Mouse (Mus musculus): ENCODE measurements around the gene Mybphl. TPM values are rescaled to one million over a fixed set of nuclear protein-coding genes. Genes with fewer than 3 reads are reported as not detected.

Gene Mybphl
- polyA plus RNA-seq, 1 experiment, result not detected

GRCm38 (mm10) chr3:108360894-108361293 is 3.8 kb upstream of the Mybphl start:
- no peaks in the 10 kb centered on the region for H3K36me3 ChIP-seq (ENCODE audit: control insufficient read depth)
- H3K27me3 ChIP-seq (ENCODE audit: control insufficient read depth), result no peaks in the 10 kb centered on the region
- no peak for TF ChIP-seq GATA1 (IDR thresholded peaks at IDR 0.05; ENCODE audit: low read length)
- TF ChIP-seq TAL1 (IDR thresholded peaks at IDR 0.05; ENCODE audit: low read length), result no peak
- H3K4me3 ChIP-seq (replicated peaks), result no peak overlapping the region
- no peaks in the 10 kb centered on the region for H3K9me3 ChIP-seq (ENCODE audit: control insufficient read depth, low read length)
- H3K4me1 ChIP-seq (ENCODE audit: control insufficient read depth), result no peaks in the 10 kb centered on the region; the same call in 1 of the 2 replicates

GRCm38 (mm10) chr3:108363626-108364025 is 1.1 kb upstream of the Mybphl start:
- TF ChIP-seq TAL1 (IDR thresholded peaks at IDR 0.05; ENCODE audit: low read length) (no peak), GATA1 (IDR thresholded peaks at IDR 0.05; ENCODE audit: low read length) (no peak)
- Histone ChIP-seq H3K9me3 (ENCODE audit: control insufficient read depth, low read length) (no peaks in the 10 kb centered on the region), H3K4me3 (replicated peaks) (no peak overlapping the region), H3K4me1 (ENCODE audit: control insufficient read depth) (no peaks in the 10 kb centered on the region; the same call in 1 of the 2 replicates), H3K36me3 (ENCODE audit: control insufficient read depth) (no peaks in the 10 kb centered on the region), H3K27me3 (ENCODE audit: control insufficient read depth) (no peaks in the 10 kb centered on the region)

- H3K4me1 ChIP-seq (ENCODE audit: control insufficient read depth), result no peaks in the 10 kb centered on the region; the same call in 1 of the 2 replicates
- no peaks in the 10 kb centered on the region for H3K9me3 ChIP-seq (ENCODE audit: control insufficient read depth, low read length)
- no peak overlapping the region for H3K4me3 ChIP-seq (replicated peaks)
- H3K36me3 ChIP-seq (ENCODE audit: control insufficient read depth), result no peaks in the 10 kb centered on the region
- TF ChIP-seq GATA1 (IDR thresholded peaks at IDR 0.05; ENCODE audit: low read length) (no peak), TAL1 (IDR thresholded peaks at IDR 0.05; ENCODE audit: low read length) (no peak)
- no peaks in the 10 kb centered on the region for H3K27me3 ChIP-seq (ENCODE audit: control insufficient read depth)
These were observed 2.5 kb downstream of the Mybphl start for GRCm38 (mm10) chr3:108367173-108367572.

GRCm38 (mm10) chr3:108367828-108368227 is 3.1 kb downstream of the Mybphl start:
- no peaks in the 10 kb centered on the region for H3K36me3 ChIP-seq (ENCODE audit: control insufficient read depth)
- no peak for TF ChIP-seq GATA1 (IDR thresholded peaks at IDR 0.05; ENCODE audit: low read length)
- TF ChIP-seq TAL1 (IDR thresholded peaks at IDR 0.05; ENCODE audit: low read length), result no peak
- no peak overlapping the region for H3K4me3 ChIP-seq (replicated peaks)
- no peaks in the 10 kb centered on the region; the same call in 1 of the 2 replicates for H3K27me3 ChIP-seq (ENCODE audit: control insufficient read depth)
- H3K4me1 ChIP-seq (ENCODE audit: control insufficient read depth), result no peaks in the 10 kb centered on the region; the same call in 1 of the 2 replicates
- no peaks in the 10 kb centered on the region for H3K9me3 ChIP-seq (ENCODE audit: control insufficient read depth, low read length)

GRCm38 (mm10) chr3:108368721-108369120 is 4.0 kb downstream of the Mybphl start:
- H3K4me1 ChIP-seq (ENCODE audit: control insufficient read depth), result no peaks in the 10 kb centered on the region; the same call in 1 of the 2 replicates
- no peak overlapping the region for H3K4me3 ChIP-seq (replicated peaks)
- H3K36me3 ChIP-seq (ENCODE audit: control insufficient read depth), result no peaks in the 10 kb centered on the region
- no peaks in the 10 kb centered on the region; the same call in 1 of the 2 replicates for H3K27me3 ChIP-seq (ENCODE audit: control insufficient read depth)
- H3K9me3 ChIP-seq (ENCODE audit: control insufficient read depth, low read length), result no peaks in the 10 kb centered on the region
- TF ChIP-seq GATA1 (IDR thresholded peaks at IDR 0.05; ENCODE audit: low read length) (no peak), TAL1 (IDR thresholded peaks at IDR 0.05; ENCODE audit: low read length) (no peak)

- no peaks in the 10 kb centered on the region; the same call in 1 of the 2 replicates for H3K27me3 ChIP-seq (ENCODE audit: control insufficient read depth)
- TF ChIP-seq TAL1 (IDR thresholded peaks at IDR 0.05; ENCODE audit: low read length), result no peak
- no peak for TF ChIP-seq GATA1 (IDR thresholded peaks at IDR 0.05; ENCODE audit: low read length)
- no peaks in the 10 kb centered on the region for H3K9me3 ChIP-seq (ENCODE audit: control insufficient read depth, low read length)
- no peaks in the 10 kb centered on the region for H3K36me3 ChIP-seq (ENCODE audit: control insufficient read depth)
- H3K4me1 ChIP-seq (ENCODE audit: control insufficient read depth), result no peaks in the 10 kb centered on the region; the same call in 1 of the 2 replicates
- no peak overlapping the region for H3K4me3 ChIP-seq (replicated peaks)
These were observed 7.6 kb downstream of the Mybphl start for GRCm38 (mm10) chr3:108372274-108372673.

- Histone ChIP-seq H3K4me1 (ENCODE audit: control insufficient read depth) (no peaks in the 10 kb centered on the region; the same call in 1 of the 2 replicates), H3K4me3 (replicated peaks) (no peak overlapping the region), H3K9me3 (ENCODE audit: control insufficient read depth, low read length) (no peaks in the 10 kb centered on the region), H3K36me3 (ENCODE audit: control insufficient read depth) (no peaks in the 10 kb centered on the region), H3K27me3 (ENCODE audit: control insufficient read depth) (no peaks in the 10 kb centered on the region; the same call in 1 of the 2 replicates)
- TF ChIP-seq GATA1 (IDR thresholded peaks at IDR 0.05; ENCODE audit: low read length), result no peak
- TF ChIP-seq TAL1 (IDR thresholded peaks at IDR 0.05; ENCODE audit: low read length), result no peak
These were observed 8.0 kb downstream of the Mybphl start for GRCm38 (mm10) chr3:108372691-108373090.

- Histone ChIP-seq H3K36me3 (ENCODE audit: control insufficient read depth) (no peaks in the 10 kb centered on the region), H3K9me3 (ENCODE audit: control insufficient read depth, low read length) (no peaks in the 10 kb centered on the region), H3K4me3 (replicated peaks) (no peak overlapping the region), H3K27me3 (ENCODE audit: control insufficient read depth) (no peaks in the 10 kb centered on the region), H3K4me1 (ENCODE audit: control insufficient read depth) (peaks cover 39% of the 10 kb centered on the region)
- no peak for TF ChIP-seq TAL1 (IDR thresholded peaks at IDR 0.05; ENCODE audit: low read length)
These were observed 14.4 kb downstream of the Mybphl start for GRCm38 (mm10) chr3:108378875-108379663.

GRCm38 (mm10) chr3:108380695-108381094 is 16.0 kb downstream of the Mybphl start:
- TF ChIP-seq GATA1 (IDR thresholded peaks at IDR 0.05; ENCODE audit: low read length) (no peak), TAL1 (IDR thresholded peaks at IDR 0.05; ENCODE audit: low read length) (no peak)
- no peak overlapping the region for H3K4me3 ChIP-seq (replicated peaks)
- H3K4me1 ChIP-seq (ENCODE audit: control insufficient read depth), result peaks cover 53% of the 10 kb centered on the region
- no peaks in the 10 kb centered on the region for H3K27me3 ChIP-seq (ENCODE audit: control insufficient read depth)
- no peaks in the 10 kb centered on the region for H3K9me3 ChIP-seq (ENCODE audit: control insufficient read depth, low read length)
- peaks cover 12% of the 10 kb centered on the region for H3K36me3 ChIP-seq (ENCODE audit: control insufficient read depth)
